Mouse (Mus musculus) adrenal gland, adult 8-10 months (tissue): Measurements from ENCODE around the gene Cfap97d2. TPM values are rescaled to one million over a fixed set of nuclear protein-coding genes. Genes with fewer than 3 reads are reported as not detected.
A peak's percentile ranks its signal among the peaks of the same experiment; 100 is the strongest.

Experiments
- DNase-seq: peaks from one replicate; pipeline ENCODE4 v3.0.0; 2022
- total RNA-seq, 4 experiments: library from RNA; stranded (reverse); gene quantifications; 2 replicates each; pipeline ENCODE4 v1.2.4; 2022

Gene Cfap97d2
- total RNA-seq, result under 1 TPM in 3 of 4 experiments, not detected in 1; 0.37 to 0.67 (median 0.45) TPM

GRCm38 (mm10) chr8:13705668-13706067 lies at the start of gene Cfap97d2:
TSS of gene Cfap97d2 (plus strand) at chr8:13705889.
- DNase-seq, result peak; percentile 44

GRCm38 (mm10) chr8:13657479-13657878 lies 48.2 kb upstream of the Cfap97d2 start:
- DNase-seq, result no peak

GRCm38 (mm10) chr8:13660323-13660722 lies 45.4 kb upstream of the Cfap97d2 start:
- no peak for DNase-seq

GRCm38 (mm10) chr8:13664711-13665210 lies 40.9 kb upstream of the Cfap97d2 start:
- DNase-seq, result no peak

- peak; percentile 76 for DNase-seq
Observed at GRCm38 (mm10) chr8:13665538-13665937, 40.2 kb upstream of the Cfap97d2 start.

GRCm38 (mm10) chr8:13665944-13666343 lies 39.7 kb upstream of the Cfap97d2 start:
- DNase-seq, result peak; percentile 74

- no peak for DNase-seq
Observed at GRCm38 (mm10) chr8:13667917-13668316, 37.8 kb upstream of the Cfap97d2 start.

GRCm38 (mm10) chr8:13668367-13668766 lies 37.3 kb upstream of the Cfap97d2 start:
- no peak for DNase-seq

- no peak for DNase-seq
Observed at GRCm38 (mm10) chr8:13670011-13670471, 35.6 kb upstream of the Cfap97d2 start.

GRCm38 (mm10) chr8:13671246-13672003 lies 34.3 kb upstream of the Cfap97d2 start:
- DNase-seq, result no peak

GRCm38 (mm10) chr8:13673215-13673614 lies 32.5 kb upstream of the Cfap97d2 start:
- DNase-seq, result no peak

- DNase-seq, result no peak
Observed at GRCm38 (mm10) chr8:13674294-13675010, 31.2 kb upstream of the Cfap97d2 start.

- no peak for DNase-seq
Observed at GRCm38 (mm10) chr8:13675121-13675520, 30.6 kb upstream of the Cfap97d2 start.

- no peak for DNase-seq
Observed at GRCm38 (mm10) chr8:13675524-13675923, 30.2 kb upstream of the Cfap97d2 start.

GRCm38 (mm10) chr8:13676302-13676700 lies 29.4 kb upstream of the Cfap97d2 start:
- DNase-seq, result peak; percentile 64

GRCm38 (mm10) chr8:13676701-13677412 lies 28.8 kb upstream of the Cfap97d2 start:
- peak; percentile 63 for DNase-seq

- DNase-seq, result peak; percentile 96
Observed at GRCm38 (mm10) chr8:13677413-13677883, 28.2 kb upstream of the Cfap97d2 start, which contains the start of gene Rasa3. TSS of gene Rasa3 (minus strand) at chr8:13677603.

- DNase-seq, result no peak
Observed at GRCm38 (mm10) chr8:13678182-13678581, 27.5 kb upstream of the Cfap97d2 start.

- DNase-seq, result no peak
Observed at GRCm38 (mm10) chr8:13684131-13684530, 21.6 kb upstream of the Cfap97d2 start.

GRCm38 (mm10) chr8:13685674-13686314 lies 19.9 kb upstream of the Cfap97d2 start:
- DNase-seq, result no peak

GRCm38 (mm10) chr8:13686426-13686825 lies 19.3 kb upstream of the Cfap97d2 start:
- no peak for DNase-seq
